Mouse (Mus musculus) megakaryocyte, embryonic 14.5 days (primary cell): ENCODE measurements around the gene Tulp4.
"Not testable (repeated sequence)": the region's sequence is repeated elsewhere in the genome, so short reads cannot be mapped to it uniquely, and the experiment has no call there.

Experiments
- FLI1 ChIP-seq: IDR thresholded peaks from 2 replicates; pipeline ENCODE4 v1.6.1; 2012; ENCODE audit warnings: low read length, inconsistent platforms, mixed read lengths
- GATA1 ChIP-seq: IDR thresholded peaks from 3 replicates; pipeline ENCODE4 v1.6.1; 2012; ENCODE audit warnings: mixed read lengths, low read length, inconsistent platforms, borderline replicate concordance

DNA sequence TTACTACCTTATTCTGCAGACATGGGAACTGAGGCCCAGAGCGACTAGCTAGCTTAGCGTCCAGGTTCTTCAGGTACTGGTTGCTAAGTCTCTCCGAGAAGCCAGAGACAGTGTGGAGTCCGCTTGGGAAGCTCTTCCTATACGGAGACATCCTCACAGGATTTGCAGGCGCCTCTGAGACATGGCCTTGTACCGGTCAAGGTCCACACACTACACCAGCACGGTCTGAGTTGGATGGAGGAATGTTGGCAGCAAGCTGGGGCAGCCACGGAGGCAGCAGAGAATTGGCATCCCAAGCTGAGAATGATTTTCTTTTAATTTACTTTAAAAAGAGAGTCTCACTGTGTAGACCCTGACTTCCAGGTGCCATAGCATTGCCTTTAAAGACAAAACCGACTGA is 176.9 kb downstream of the Tulp4 start:
- TF ChIP-seq GATA1, FLI1: not testable (repeated sequence)
